Mouse (Mus musculus): ENCODE results near the gene Smlr1. TPM values are rescaled to one million over a fixed set of nuclear protein-coding genes. Genes with fewer than 3 reads are reported as not detected.

Smlr1 gene
- total RNA-seq, 2 experiments from 2014 or later, result not detected

- no peak for DNase-seq
- intact Hi-C loops (cut with DNase I; ENCODE audit: low total_unique reads), result no loop called here
Observed at GRCm38 (mm10) chr10:25513821-25514220, 22.2 kb downstream of the Smlr1 start.

GRCm38 (mm10) chr10:25503250-25503649, 32.8 kb downstream of the Smlr1 start:
- DNase-seq, result no peak
- intact Hi-C loops (cut with DNase I; ENCODE audit: low total_unique reads), result no loop called here

- intact Hi-C loops (cut with DNase I; ENCODE audit: low total_unique reads), result loop anchor here (10.0 kb wide), 1 partner anchor 125 kb away; no protein-coding TSS in a partner anchor
- DNase-seq, result no peak
Observed at GRCm38 (mm10) chr10:25499323-25500071, 36.6 kb downstream of the Smlr1 start.

- DNase-seq, result peak; percentile 61
- intact Hi-C loops (cut with DNase I; ENCODE audit: low total_unique reads), result loop anchor here (5.0 kb wide), 1 partner anchor 221 kb away; no protein-coding TSS in a partner anchor
Observed at GRCm38 (mm10) chr10:25488456-25488855, 47.6 kb downstream of the Smlr1 start.

- intact Hi-C loops (cut with DNase I; ENCODE audit: low total_unique reads), result no loop called here
- no peak for DNase-seq
Observed at GRCm38 (mm10) chr10:25482791-25483190, 53.3 kb downstream of the Smlr1 start.

GRCm38 (mm10) chr10:25479716-25480115, 56.4 kb downstream of the Smlr1 start:
- intact Hi-C loops (cut with DNase I; ENCODE audit: low total_unique reads), result no loop called here

More at GRCm38 (mm10) chr10:25479716-25480115, 56.4 kb downstream of the Smlr1 start:
- no peak for DNase-seq

Other genes starting within 250 kb of the Smlr1 start
- 10 to 100 TPM; 36.8 to 41.5 TPM for gene Akap7, start 228.4 kb downstream of the Smlr1 start, total RNA-seq (2021)
- gene Epb41l2, start 176.5 kb downstream of the Smlr1 start, total RNA-seq (2021), result 10 to 100 TPM; 61.5 to 66.5 TPM